Mouse (Mus musculus) thymus, postnatal 10 days (tissue): Measurements from ENCODE around the gene Wfdc17.

Experiments
- DNase-seq, 2 experiments: peaks; one replicate each; pipeline ENCODE4 v3.0.0; 2021; ENCODE audit warnings: low spot score in 2 of 2

Wfdc17 gene

DNA sequence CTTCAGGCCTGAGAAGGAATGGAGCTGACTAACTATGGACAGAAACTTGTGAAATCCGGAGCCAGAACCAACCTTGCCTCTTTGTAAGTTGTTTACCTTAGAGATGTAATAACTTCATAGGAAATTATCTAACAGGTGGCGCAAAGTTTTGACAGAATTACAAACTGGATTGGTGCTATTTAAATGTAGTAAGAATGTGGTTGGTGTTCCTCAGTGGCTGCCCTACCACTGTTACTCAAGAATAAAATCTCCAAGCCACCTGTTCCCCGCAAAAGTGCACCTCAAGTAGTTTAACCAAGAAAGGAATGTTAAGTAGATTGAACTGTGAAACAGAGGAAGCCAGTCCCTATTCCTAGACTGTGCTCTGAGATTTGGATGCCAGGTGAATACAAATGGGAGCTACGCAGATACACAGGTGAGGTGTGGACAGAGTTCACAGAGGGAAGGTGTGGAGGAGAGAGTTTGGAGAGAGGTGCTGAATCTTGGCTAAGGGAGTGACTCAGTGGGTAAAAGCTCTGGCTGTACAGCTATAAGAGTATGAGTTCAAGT is 36.7 kb downstream of the Wfdc17 start:
- DNase-seq = no peak

DNA sequence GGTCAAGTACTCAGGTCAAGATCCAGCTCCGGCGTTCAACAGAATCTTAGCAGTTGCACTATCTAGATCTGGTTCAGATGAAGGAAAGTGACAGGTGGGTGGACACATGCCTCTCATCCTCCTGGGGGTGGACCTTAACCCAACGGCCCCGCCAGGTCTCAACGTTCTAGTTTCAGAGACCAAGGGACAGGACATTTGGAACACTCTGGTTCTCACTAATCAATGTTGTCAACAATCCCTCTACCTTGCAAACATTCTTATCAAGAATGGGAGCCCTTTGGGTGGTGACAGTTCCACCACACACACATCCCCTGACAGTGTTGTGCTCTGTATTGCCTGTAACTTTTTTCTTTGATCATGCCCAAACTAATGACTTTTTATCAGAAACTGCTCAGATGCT is 38.0 kb downstream of the Wfdc17 start:
- DNase-seq = no peak

GRCm38 (mm10) chr11:83742731-83743355 is 39.1 kb downstream of the Wfdc17 start:
- no peak for DNase-seq

DNA sequence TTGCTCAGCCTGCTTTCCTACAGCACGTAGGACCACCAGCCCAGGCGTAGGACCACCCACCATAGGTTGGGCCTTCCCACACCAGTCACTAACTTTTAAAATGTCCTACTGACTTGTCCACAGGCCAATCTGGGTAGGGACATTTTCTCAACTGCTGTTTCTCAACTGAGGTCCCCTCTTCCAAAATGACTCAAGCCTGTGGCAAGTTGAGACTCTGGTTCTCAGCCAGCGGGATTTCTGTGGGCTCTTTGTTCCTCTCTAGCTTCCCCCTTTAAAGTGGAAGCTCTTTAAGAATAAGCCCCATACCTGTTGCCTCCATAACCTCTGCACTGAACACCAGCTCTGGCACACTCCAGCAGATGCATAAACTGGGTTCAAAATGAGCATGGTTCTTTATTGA is 39.7 kb downstream of the Wfdc17 start:
- DNase-seq = no peak

DNA sequence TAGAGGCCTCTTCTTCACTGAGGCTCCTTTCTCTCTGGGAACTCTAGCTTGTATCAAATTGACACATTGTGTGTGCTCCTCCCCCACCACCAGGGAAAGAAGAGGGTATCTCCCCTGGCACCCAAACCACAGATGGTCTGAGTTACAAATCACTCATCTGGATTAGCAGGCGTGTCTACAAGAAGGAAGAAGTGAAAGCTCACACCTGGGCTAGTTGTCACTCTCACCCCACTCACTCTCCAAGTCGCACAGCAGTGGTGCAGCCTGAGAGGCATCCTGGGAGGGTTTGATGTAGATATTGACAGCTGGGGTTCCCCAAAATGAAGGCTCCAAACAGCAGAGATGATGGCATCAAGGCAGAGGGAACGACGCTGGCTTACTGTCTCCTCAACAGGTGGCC is 42.4 kb downstream of the Wfdc17 start:
- no peak for DNase-seq

GRCm38 (mm10) chr11:83746681-83747080 is 42.9 kb downstream of the Wfdc17 start, which contains the start of gene Wfdc21:
TSS of gene Wfdc21 (plus strand) at chr11:83746940.
- DNase-seq = no peak

- no peak for DNase-seq
Observed at GRCm38 (mm10) chr11:83747376-83748265, 43.8 kb downstream of the Wfdc17 start.

- DNase-seq = peak; percentile 80 to 87
Observed at GRCm38 (mm10) chr11:83753581-83754181, 49.9 kb downstream of the Wfdc17 start, which contains the start of gene Heatr6. TSS of gene Heatr6 (plus strand) at chr11:83753696.

DNA sequence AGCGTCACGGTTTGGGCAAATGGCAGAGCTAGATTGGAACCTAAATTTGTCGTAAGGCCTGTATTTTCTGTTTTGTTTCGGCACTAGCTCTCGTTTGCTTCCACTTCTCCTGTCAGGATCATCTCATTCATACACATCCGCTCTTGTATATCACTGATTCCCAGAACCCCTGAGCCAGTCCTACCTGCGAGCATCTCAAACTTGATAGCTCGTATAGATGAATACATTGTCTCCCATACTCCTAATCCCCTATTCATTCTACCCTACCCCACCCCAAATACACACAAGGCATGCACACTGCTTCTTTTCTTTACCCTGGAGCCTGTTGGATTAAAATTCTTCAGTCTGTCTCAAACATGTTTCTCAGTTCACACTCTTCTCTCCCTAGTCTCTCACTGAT is 50.4 kb downstream of the Wfdc17 start:
- no peak for DNase-seq
